Mouse (Mus musculus): ENCODE measurements around the gene Sp100.

DNA sequence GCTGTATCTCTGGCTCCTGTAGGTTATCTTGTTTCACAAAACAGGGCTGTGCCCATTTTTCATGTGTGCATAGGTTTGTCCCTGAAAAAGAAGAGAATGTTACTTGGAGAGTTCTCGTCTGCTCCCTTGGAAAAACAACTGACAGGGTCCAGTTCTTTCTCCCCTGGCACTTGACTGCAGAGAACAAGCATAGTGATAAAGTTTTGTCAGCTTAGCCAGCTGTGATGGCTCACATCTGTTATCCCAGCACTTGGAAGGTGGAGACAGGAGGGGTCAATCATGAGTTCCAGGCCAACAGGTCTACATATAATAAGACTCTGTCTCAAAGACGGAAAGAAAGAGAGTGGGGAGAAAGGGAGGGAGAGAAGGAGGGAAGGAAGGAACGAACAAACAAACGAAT, 69.3 kb downstream of the Sp100 start:
- TF ChIP-seq CTCF (IDR thresholded peaks at IDR 0.05; ENCODE audit: control insufficient read depth, insufficient read depth, insufficient read length) (no peak), MAX (IDR thresholded peaks at IDR 0.05) (no peak), MYOD1 (IDR thresholded peaks at IDR 0.05; ENCODE audit: control insufficient read depth, insufficient read length, low read depth) (no peak), MYOG (IDR thresholded peaks at IDR 0.05; ENCODE audit: control insufficient read depth, extremely low read depth, insufficient read length) (no peak), USF1 (IDR thresholded peaks at IDR 0.05; ENCODE audit: low read depth) (no peak)

Data from C2C12 (cell line).